Mouse (Mus musculus): ENCODE results near the gene Ppp1r14b. TPM values are rescaled to one million over a fixed set of nuclear protein-coding genes. Genes with fewer than 3 reads are reported as not detected.

The Ppp1r14b gene
- total RNA-seq, 2 experiments from 2014 or later = 63.1 to 69.8 TPM

DNA sequence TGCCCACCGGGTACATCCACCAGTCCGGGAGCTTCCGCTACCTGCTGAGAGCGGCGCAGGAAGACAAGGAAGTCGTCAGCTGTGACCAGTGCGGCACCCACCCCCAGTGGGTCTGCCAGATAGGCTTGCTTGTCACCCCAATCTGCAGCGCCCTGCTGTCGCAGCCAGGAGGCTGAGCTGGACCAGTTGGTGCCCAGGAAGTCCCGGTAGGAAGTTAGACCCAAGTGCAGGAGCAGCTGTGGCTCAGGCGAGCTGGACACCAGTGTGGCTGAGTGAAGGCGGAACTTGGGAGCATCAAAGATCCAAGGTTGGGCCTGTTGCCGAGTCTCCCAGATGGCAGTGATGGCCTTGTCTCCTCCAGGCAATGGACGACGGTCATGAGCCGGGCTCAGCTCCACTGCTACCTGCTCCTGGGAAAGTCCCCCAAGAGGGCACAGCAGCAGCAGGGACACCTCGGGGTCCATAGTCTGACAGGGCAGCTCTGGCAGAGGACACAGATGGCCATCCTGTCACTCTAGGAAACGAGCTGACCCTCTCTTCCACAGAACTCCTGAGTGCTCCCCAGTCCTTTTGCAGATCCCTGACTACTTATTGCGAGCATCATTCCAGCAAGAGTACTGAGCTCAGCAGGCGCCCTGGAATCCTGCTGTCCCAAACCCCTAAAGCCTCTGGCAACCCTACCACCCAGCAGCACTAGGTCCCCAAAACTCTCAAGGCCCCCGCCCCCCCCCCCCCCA is 20.7 kb downstream of the Ppp1r14b start:
- no peak for DNase-seq

DNA sequence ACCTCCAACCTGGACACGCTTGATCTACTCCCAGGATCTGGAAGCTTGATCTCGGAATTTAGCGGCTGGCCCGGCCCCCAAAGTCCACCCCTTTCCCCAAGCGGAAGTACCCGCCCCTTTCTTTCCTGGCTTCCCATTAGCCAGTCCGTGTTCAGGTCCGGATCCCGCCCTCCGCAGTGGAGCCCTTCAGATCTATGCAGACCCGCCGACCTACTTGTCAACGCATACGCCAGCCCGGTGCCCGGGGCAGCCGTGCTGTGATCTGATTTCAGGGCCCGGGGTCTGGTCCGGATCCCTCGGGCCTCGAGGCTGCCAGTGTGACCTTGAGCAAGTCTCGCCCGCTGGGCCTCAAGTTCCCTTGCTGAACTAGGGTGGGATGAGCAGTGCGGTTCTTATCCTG is 21.2 kb downstream of the Ppp1r14b start, which contains the start of the genes Nudt22 and Trpt1:
TSS of gene Nudt22 (minus strand) at position 112 of the 400 bp plus-strand sequence.
TSS of gene Trpt1 (plus strand) at position 126 of the 400 bp plus-strand sequence.
- DNase-seq = peak; percentile 82 to 83

DNA sequence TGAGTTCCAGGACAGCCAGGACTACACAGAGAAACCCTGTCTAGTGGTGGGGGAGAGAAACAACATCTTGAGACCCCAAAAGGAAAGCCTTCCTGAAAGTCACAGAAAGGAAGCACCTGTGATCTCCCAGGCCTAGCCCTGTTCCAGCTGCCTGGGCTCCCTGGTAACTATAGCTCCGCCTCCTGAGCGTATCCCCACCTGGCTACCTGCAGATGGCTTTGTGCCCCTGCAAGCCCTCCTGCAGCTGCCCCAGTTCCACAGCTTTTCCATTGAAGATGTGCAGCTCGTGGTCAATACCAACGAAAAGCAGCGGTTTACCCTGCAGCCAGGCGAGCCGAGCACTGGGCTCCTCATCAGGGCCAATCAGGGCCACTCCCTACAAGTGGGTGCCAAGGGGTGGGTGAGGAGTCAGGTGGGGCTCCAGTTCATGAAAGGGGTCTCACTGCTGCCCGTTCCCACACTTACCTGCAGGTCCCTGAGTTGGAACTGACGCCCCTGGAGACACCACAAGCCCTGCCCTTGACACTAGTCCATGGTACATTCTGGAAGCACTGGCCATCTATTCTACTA is 23.0 kb downstream of the Ppp1r14b start:
- no peak for DNase-seq

DNA sequence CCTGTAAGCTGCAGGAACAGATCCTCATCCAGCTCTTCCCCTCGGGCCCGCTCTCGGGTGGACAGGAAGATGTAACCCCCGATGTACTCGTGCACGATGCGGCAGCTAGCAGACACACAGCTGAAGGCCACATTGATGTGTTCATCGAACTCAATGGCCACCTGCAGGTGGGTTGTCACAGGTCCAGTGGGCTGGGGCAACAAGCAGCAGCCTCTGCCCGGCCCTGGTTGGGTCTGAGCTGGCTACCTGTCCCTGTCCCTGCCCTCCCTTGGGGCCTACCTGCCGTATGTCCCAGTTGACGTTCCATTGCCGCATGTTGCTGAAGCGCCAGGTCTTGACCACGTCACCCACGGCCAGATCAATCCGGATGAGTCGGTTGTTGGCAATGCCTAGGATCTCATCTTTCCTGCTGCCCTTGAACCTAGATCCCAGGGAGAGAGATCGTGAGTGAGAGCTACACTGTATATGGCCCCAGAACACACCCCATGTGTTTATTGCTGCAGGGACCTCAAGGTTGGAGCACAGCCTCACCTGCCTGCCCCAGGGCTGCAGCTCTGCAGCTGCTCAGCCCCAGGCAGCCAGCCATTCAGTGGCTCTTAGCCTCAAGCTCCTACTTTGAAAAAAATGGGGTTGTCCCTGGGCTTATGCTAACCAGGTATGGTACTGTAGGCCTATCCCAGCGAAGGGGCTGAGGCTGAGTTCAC is 24.7 kb downstream of the Ppp1r14b start:
- DNase-seq = no peak

DNA sequence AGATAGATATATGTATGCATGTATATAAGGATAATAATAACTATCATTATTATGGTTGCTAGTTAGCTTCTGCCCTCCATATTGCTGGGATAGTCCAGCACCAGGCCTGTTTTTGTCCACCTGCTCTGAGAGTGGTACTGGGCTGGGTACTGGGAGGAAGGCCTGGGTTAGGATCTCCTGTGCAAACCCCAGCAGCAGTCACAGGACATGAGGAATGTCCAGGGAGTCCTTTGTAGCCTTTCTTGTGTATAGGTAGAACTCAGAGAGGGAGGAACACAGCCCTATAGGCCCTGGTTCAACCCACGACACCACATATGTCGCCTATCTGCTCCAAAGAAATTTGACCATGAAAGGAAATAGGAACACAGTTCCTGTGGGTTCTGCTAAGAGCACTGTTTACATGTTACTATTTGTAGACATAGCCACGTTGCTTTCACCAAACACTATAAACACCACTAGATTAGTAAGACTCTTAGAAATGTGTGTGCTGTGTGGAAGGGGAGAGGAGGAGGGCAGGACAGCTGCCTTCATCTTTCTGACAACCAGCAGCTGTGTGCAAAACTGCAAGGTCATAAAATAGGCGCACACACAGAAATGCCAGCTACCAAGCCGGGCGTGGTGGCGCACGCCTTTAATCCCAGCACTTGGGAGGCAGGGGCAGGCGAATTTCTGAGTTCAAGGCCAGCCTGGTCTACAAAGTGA is 32.3 kb downstream of the Ppp1r14b start:
- DNase-seq = no peak

DNA sequence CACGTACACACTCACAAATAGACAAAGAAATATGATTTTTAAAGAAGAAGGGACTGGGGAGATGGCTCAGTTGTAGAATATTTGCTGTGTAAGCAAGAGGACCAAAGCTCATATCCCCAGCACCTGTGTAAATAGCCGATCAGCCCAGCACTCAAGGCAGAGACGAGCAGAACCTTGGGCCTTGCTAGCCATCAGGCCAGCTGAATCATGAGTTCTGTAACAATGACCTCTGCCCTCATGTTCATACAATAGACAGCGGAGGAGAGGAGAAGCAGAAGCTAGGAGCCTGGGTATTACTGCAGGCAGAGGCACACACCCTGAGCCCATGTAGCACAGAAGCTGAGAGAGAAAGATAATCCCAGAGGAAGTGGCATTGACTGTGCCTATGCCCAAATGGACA is 37.7 kb downstream of the Ppp1r14b start:
- DNase-seq = no peak

DNA sequence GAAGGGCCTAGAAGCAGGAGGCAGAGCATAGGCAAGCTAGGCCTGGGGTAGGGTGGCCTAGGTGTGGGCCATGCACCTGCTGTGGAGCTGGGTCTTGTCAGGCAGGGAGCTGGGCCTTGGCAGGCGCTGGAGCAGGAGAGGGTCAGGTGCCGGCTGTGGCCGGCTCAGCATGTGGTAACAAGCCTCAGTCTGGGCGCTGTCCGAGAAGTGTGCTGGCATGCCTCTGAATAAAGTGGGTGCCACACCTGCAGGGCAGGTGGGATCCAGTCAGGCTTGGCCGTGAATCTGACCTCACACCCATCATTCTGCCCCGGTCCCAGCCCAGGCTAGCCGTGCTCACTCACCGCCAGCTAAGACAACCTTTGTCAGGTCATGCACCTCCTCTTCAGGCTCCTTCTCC is 39.2 kb downstream of the Ppp1r14b start:
- DNase-seq = no peak

DNA sequence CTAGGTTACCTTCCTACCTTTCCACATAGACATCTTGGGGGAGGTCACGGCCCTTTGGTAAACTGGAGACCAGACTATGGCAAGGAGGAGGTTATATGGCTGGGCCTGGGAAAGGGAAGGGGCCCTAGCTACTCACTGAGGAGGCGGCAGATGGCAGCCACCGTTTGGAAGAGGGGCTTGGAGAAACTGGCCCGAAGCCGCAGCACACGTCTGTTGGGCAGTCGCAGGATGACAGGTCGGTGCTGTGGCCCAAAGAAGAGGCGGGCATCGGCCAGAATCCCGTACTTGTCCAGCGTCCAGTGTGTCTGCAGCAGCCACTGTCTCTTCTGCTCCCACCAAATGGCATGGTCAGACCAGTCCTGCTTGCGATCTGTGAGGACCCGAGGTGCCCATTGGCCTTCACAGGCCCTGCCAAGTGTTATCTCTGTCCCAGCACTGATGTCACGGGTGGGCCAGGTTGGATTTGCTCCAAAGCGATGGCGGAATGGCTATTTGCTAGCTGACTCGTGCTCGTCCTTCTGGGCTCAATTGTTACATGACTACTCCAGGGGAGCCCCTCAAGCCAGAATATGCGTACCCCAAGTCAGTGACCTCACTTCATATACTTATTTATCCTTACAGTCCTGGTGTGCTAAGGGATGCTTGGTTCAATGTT is 39.8 kb downstream of the Ppp1r14b start:
- DNase-seq = no peak

DNA sequence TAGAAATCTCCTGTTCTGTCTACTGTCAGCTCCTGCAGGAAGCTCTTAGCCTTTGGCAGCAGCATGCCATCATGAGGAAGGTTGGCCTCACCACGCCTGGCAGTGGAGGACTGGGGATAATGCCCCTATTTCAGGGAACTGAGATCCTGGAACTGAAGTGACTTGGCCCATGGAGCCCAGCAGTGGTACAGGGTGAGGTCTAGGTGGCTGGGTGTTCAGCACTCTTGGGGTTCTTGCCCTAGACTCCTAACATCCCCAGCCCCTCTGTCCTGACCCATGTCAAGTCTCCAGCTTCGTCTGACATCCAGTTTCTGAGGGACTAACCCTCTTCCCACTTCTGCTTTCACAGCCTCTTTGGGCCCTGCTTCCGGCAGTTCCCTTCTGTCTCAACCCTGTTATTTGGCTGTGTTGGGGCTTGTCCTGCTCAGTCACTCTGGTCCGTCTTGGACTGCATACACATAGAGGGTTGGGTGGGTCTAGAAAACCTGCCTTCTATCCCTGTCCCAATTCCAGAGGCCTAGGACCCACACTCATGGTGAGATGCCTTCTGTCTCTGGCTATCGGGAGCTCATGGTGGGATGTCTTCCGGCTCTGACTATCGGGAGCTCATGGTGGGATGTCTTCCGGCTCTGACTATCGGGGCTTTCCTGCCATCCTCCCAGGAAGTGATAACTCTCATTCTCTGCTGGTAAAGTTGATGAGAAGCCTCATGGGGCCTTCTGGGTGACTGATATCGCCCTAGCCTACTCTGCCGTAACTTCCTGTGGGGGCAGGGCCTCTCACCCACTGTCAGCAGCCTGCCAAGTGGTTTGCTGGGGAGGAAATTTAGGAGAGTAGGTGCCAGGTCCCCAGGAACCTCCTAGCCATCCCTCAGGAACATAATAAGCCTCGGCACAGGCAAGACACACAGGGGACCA is 43.0 kb downstream of the Ppp1r14b start:
- DNase-seq = no peak

DNA sequence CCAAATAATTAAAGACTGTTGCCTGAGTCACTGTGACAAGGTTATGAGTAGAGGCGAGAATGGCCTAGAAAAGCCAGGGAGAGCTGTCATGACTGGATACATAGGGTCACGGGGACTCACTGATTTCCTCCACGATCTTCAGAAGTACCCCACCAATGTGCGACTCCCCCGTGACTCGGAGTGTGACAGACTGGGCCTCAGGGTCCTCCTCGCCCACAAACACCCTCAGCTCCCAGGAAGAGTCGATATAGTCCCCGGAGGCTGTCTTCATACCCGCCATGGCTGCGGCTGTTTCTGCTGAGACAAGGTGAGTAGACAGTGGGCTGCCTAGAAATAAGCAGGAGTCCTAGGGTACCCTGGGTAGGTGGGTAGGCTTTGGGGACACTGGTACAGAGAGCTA is 43.8 kb downstream of the Ppp1r14b start:
- no peak for DNase-seq

DNA sequence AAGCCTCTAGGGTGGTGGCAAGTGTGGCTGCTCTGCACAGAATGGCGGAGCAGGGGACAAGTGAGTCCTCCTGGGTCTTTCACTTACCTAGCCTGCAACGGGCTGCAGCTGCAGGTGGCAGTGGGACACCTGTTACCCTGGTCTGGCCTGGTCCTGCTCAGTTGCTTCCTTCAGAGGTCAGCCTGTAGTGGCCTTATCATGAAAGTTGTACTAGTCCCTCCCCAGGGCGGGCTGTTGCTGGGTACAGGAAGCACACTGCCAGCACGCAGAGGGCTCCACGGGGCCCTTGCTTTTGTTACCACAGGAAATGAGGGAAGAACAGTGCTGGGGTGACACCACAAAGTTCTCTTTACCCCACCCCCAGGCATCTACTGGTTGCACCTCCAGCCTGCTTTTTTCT is 44.4 kb downstream of the Ppp1r14b start, which contains the start of gene Fermt3:
TSS of gene Fermt3 (minus strand) at position 279 of the 400 bp plus-strand sequence.
- DNase-seq = no peak

DNA sequence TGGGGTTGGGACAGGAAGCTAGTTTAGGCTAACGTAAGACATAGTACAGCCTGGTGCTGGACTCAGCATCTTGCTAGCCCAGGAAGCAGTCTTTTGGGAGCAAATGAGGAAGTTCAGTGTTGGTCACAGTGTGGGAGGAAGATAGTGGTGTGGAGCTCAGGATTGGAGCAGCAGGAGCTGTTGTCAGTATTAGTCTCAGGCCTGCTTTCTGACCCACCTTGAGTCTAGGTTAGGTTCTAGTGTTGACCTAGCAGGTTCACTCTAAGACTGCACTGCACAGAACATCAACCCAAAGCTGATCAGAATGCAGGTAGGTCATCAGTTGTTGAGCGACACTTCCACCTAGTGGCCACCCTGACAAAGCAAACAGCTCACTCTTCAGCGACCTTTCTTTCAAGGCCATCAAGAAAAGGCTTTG is 45.5 kb downstream of the Ppp1r14b start:
- DNase-seq = no peak

Other genes starting within 250 kb of the Ppp1r14b start
- 10 to 100 TPM; 34.6 to 36.0 TPM for gene Rps6ka4, start 134.3 kb upstream of the Ppp1r14b start, total RNA-seq (2021)
- gene Ccdc88b, start 116.8 kb upstream of the Ppp1r14b start, total RNA-seq (2021) = 1 to 10 TPM; 10.0 TPM
- gene Trmt112, start 65.3 kb upstream of the Ppp1r14b start, total RNA-seq (2021) = 10 to 100 TPM; 46.5 to 48.1 TPM
- gene Prdx5, start 64.9 kb upstream of the Ppp1r14b start, total RNA-seq (2021) = 100 to 1,000 TPM; 368 to 411 TPM
- 10 to 100 TPM; 57.0 to 59.8 TPM for gene Esrra, start 53.2 kb upstream of the Ppp1r14b start, total RNA-seq (2021)
- gene Catsperz, start 49.6 kb upstream of the Ppp1r14b start, total RNA-seq (2021) = 10 to 100 TPM; 12.2 to 13.7 TPM
- 10 to 100 TPM; 19.8 to 21.7 TPM for gene Kcnk4, start 40.5 kb upstream of the Ppp1r14b start, total RNA-seq (2021)
- gene Bad, start 33.1 kb upstream of the Ppp1r14b start, total RNA-seq (2021) = 10 to 100 TPM; 36.4 to 40.3 TPM
- gene Gpr137, start 32.5 kb upstream of the Ppp1r14b start, total RNA-seq (2021) = 100 to 1,000 TPM in 1 of 2 experiments, 10 to 100 TPM in 1; 96.0 to 104 TPM
- gene Plcb3, start 1.5 kb downstream of the Ppp1r14b start, total RNA-seq (2021) = 10 to 100 TPM; 13.8 to 14.2 TPM
- gene Fkbp2, start 5.5 kb downstream of the Ppp1r14b start, total RNA-seq (2021) = 100 to 1,000 TPM in 1 of 2 experiments, 10 to 100 TPM in 1; 86.0 to 101 TPM
- gene Vegfb, start 12.7 kb downstream of the Ppp1r14b start, total RNA-seq (2021) = 10 to 100 TPM; 81.5 to 82.6 TPM
- gene Dnajc4, start 17.6 kb downstream of the Ppp1r14b start, total RNA-seq (2021) = 10 to 100 TPM; 21.9 to 22.9 TPM
- gene Nudt22, start 21.1 kb downstream of the Ppp1r14b start, total RNA-seq (2021) = 10 to 100 TPM; 13.8 to 14.3 TPM
- 10 to 100 TPM; 13.1 to 17.8 TPM for gene Trpt1, start 21.2 kb downstream of the Ppp1r14b start, total RNA-seq (2021)
- gene Fermt3, start 44.5 kb downstream of the Ppp1r14b start, total RNA-seq (2021) = 1 to 10 TPM; 3.9 to 5.0 TPM
- gene Stip1, start 65.0 kb downstream of the Ppp1r14b start, total RNA-seq (2021) = 100 to 1,000 TPM; 216 to 229 TPM
- 10 to 100 TPM; 20.4 to 22.2 TPM for gene Macrod1, start 81.8 kb downstream of the Ppp1r14b start, total RNA-seq (2021)
- 10 to 100 TPM; 18.4 to 18.6 TPM for gene Flrt1, start 130.8 kb downstream of the Ppp1r14b start, total RNA-seq (2021)
- gene Otub1, start 231.3 kb downstream of the Ppp1r14b start, total RNA-seq (2021) = 100 to 1,000 TPM; 282 to 286 TPM
- 1,000 to 10,000 TPM; 1,005 to 1,018 TPM for gene Cox8a, start 242.6 kb downstream of the Ppp1r14b start, total RNA-seq (2021)